Mouse (Mus musculus) myocyte (in vitro differentiated cells): ENCODE data around the gene Mars. TPM values are rescaled to one million over a fixed set of nuclear protein-coding genes. Genes with fewer than 3 reads are reported as not detected.

ENCODE experiments used
- H3K27me3 ChIP-seq: one replicate; pipeline ENCODE4 v1.6.1; 2011; ENCODE audit not compliant: control insufficient read depth, insufficient read depth, insufficient read length
- H3K36me3 ChIP-seq: one replicate; pipeline ENCODE4 v1.6.1; 2011; ENCODE audit not compliant: control insufficient read depth, insufficient read depth
- H3K4me2 ChIP-seq: one replicate; pipeline ENCODE4 v1.6.1; 2011; ENCODE audit warnings: low read depth, control low read depth
- H3K4me3 ChIP-seq: one replicate; pipeline ENCODE4 v1.5.1; 2011; ENCODE audit warnings: mild to moderate bottlenecking, control low read depth, moderate library complexity
- H3K79me2 ChIP-seq: one replicate; pipeline ENCODE4 v1.6.1; 2011; ENCODE audit not compliant: control insufficient read depth, insufficient read depth
- H3ac ChIP-seq: one replicate; pipeline ENCODE4 v1.6.1; 2011; ENCODE audit not compliant: control insufficient read depth, insufficient read length
- CEBPB ChIP-seq: IDR thresholded peaks from 2 replicates; pipeline ENCODE4 v1.6.1; 2011; ENCODE audit warnings: mild to moderate bottlenecking, moderate library complexity; ENCODE audit not compliant: poor library complexity, insufficient read depth, severe bottlenecking
- E2F4 ChIP-seq: IDR thresholded peaks from one replicate; pipeline ENCODE4 v1.6.1; 2011; ENCODE audit warnings: mild to moderate bottlenecking, control low read depth, moderate library complexity; ENCODE audit not compliant: insufficient read depth
- MAX ChIP-seq: IDR thresholded peaks from one replicate; pipeline ENCODE4 v1.6.1; 2011; ENCODE audit warnings: low read depth, mild to moderate bottlenecking, control low read depth
- MYOD1 ChIP-seq, 3 experiments: IDR thresholded peaks; one replicate each; pipeline ENCODE4 v1.6.1; 2011; ENCODE audit warnings: control low read depth in 2 of 3, low read depth in 2 of 3, mild to moderate bottlenecking in 2 of 3, moderate library complexity in 1 of 3; ENCODE audit not compliant: insufficient read length in 2 of 3, control insufficient read depth in 1 of 3
- MYOG ChIP-seq, 3 experiments: IDR thresholded peaks; one replicate each; pipeline ENCODE4 v1.6.1; 2011; ENCODE audit warnings: control low read depth in 2 of 3, low read depth in 2 of 3, mild to moderate bottlenecking in 2 of 3; ENCODE audit not compliant: insufficient read length in 2 of 3, control insufficient read depth in 1 of 3, insufficient read depth in 1 of 3
- POLR2A ChIP-seq: IDR thresholded peaks from one replicate; pipeline ENCODE4 v1.6.1; 2011; ENCODE audit warnings: low read depth, mild to moderate bottlenecking, control low read depth, moderate library complexity; ENCODE audit not compliant: insufficient read length
- POLR2AphosphoS2 ChIP-seq: IDR thresholded peaks from one replicate; pipeline ENCODE4 v1.6.1; 2011; ENCODE audit warnings: low read depth, control low read depth; ENCODE audit not compliant: insufficient read length
- REST ChIP-seq: IDR thresholded peaks from one replicate; pipeline ENCODE4 v1.6.1; 2011; ENCODE audit warnings: mild to moderate bottlenecking, control low read depth, moderate library complexity; ENCODE audit not compliant: insufficient read depth, insufficient read length
- SRF ChIP-seq: IDR thresholded peaks from one replicate; pipeline ENCODE4 v1.6.1; 2011; ENCODE audit warnings: low read depth; ENCODE audit not compliant: control insufficient read depth, insufficient read length
- TCF12 ChIP-seq: IDR thresholded peaks from one replicate; pipeline ENCODE4 v1.6.1; 2011; ENCODE audit warnings: mild to moderate bottlenecking, control low read depth; ENCODE audit not compliant: poor library complexity, insufficient read depth, severe bottlenecking
- TCF3 ChIP-seq: IDR thresholded peaks from one replicate; pipeline ENCODE4 v1.6.1; 2011; ENCODE audit warnings: low read depth, control low read depth; ENCODE audit not compliant: insufficient read length
- USF1 ChIP-seq: IDR thresholded peaks from one replicate; pipeline ENCODE4 v1.6.1; 2011; ENCODE audit warnings: low read depth, mild to moderate bottlenecking, control low read depth, moderate library complexity
- polyA plus RNA-seq: library from polyadenylated mRNA; unstranded; fragments of >200 nt; fragmentation: generic; extraction: Trizol; gene quantifications from one replicate; pipeline ENCODE4 v1.2.1, GENCODE M21; 2012; ENCODE audit warnings: missing spikeins

Mars gene
- polyA plus RNA-seq, 1 experiment = 280 TPM

DNA sequence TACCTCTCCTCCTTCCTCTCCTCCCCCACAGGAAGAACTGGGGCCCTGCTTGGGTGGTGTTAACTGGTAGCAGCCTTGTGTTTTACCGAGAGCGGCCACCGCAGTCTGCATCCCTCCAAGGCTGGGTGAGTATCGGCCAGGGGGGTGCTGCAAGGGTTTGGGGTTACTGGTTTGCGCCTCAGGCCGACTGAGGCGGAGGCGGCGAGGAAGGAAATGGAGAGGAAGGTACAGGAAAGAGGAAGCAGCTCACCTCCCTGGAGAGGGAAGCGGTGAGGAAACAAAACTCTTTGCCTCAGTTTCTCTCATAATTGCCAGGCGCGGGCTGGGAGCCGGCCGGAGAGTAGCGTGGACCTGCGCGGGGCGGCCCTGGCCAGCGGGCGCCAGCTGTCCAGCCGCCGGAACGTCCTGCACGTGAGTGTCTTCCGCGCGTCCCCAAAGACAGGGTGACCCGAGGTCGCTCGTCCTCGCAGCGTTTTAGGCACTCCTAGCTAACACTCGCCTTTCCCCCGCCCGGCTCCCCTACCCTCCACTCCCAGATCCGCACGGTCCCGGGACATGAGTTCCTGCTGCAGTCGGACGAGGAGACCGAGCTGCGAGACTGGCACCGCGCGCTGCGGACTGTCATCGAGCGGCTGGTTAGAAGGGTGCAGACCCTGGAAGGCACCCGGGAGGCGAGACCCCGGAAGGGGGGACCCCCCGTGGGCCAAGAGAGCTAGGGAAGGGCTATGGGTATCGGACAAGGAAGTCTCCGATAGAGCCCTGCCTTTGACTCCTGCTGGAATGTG lies 14.6 kb upstream of the Mars start:
- Histone ChIP-seq H3K36me3 (no peaks in the 10 kb centered on the region), H3K27me3 (peaks cover 42% of the 10 kb centered on the region), H3K4me2 (no peak overlapping the region), H3K79me2 (no peaks in the 10 kb centered on the region), H3K4me3 (no peak overlapping the region), H3ac (no peak overlapping the region)
- TF ChIP-seq REST (no peak), POLR2AphosphoS2 (no peak), MYOG (IDR thresholded peaks at IDR 0.05; ENCODE audit: control insufficient read depth in 1 of 3, insufficient read depth in 1 of 3, insufficient read length in 2 of 3, low read depth in 2 of 3) (no peak), MYOD1 (IDR thresholded peaks at IDR 0.05; ENCODE audit: control insufficient read depth in 1 of 3, insufficient read length in 2 of 3, low read depth in 2 of 3) (no peak), TCF3 (no peak), USF1 (no peak), TCF12 (no peak), MAX (no peak), SRF (no peak), CEBPB (no peak), E2F4 (no peak), POLR2A (no peak)

DNA sequence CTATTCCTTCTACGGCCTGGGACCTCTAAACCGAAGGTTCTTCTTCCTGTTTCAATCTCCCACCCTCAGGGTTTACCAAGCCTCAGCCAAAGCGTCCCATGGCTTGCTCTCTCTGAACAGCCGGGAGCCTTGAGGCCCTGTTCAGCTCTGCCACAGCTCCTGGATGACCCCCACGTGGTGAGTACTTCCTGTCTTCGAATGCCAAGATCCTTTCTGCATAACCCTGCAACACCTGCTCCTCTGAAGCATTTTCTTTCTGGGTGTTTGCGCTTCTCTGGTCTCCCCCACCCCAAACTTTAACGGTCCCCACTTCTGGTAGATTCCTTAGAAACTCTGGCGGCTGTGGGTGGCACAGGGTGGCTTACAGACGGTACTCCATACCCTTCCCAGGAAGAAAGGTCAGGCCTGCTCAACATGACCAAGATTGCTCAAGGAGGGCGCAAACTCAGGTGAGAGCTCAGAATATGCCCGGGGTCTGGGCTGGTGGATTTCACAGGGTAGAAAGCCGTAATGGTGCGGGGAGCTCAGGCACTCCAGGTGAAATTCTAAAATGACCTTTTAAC lies 13.9 kb upstream of the Mars start:
- Histone ChIP-seq H3K36me3 (no peaks in the 10 kb centered on the region), H3K4me2 (no peak overlapping the region), H3K79me2 (no peaks in the 10 kb centered on the region), H3ac (no peak overlapping the region), H3K4me3 (no peak overlapping the region), H3K27me3 (peaks cover 42% of the 10 kb centered on the region)
- TF ChIP-seq MYOG (IDR thresholded peaks at IDR 0.05; ENCODE audit: control insufficient read depth in 1 of 3, insufficient read depth in 1 of 3, insufficient read length in 2 of 3, low read depth in 2 of 3) = no peak
- no peak for TF ChIP-seq SRF
- no peak for TF ChIP-seq MAX
- TF ChIP-seq POLR2A = no peak
- no peak for TF ChIP-seq REST
- TF ChIP-seq TCF3 = no peak
- TF ChIP-seq CEBPB = no peak
- no peak for TF ChIP-seq POLR2AphosphoS2
- TF ChIP-seq TCF12 = no peak
- TF ChIP-seq MYOD1 (IDR thresholded peaks at IDR 0.05; ENCODE audit: control insufficient read depth in 1 of 3, insufficient read length in 2 of 3, low read depth in 2 of 3) = no peak
- no peak for TF ChIP-seq USF1
- TF ChIP-seq E2F4 = no peak

DNA sequence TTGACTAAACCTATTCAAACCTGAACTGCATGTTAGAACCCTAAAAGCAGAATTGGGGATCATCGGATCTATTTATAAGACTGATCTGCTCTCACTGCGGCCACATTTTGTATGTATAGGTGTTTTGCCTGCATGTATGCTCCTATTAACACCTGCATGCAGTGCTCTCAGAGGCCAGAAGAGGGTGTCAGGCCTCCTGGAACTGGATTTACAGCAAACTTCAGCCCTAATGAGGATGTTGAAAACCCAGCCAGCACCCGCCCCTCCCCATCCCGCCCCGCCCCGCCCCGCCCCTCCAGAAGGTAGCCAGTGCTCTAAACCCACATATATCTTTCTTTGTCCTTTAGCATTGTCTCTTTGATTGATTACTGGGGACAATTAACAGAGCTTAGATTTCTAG lies 12.9 kb upstream of the Mars start:
- Histone ChIP-seq H3K27me3 (peaks cover 42% of the 10 kb centered on the region), H3K4me3 (no peak overlapping the region), H3ac (no peak overlapping the region), H3K36me3 (no peaks in the 10 kb centered on the region), H3K4me2 (no peak overlapping the region), H3K79me2 (no peaks in the 10 kb centered on the region)
- TF ChIP-seq POLR2A (no peak), TCF12 (no peak), MAX (no peak), USF1 (no peak), CEBPB (no peak), E2F4 (no peak), MYOD1 (IDR thresholded peaks at IDR 0.05; ENCODE audit: control insufficient read depth in 1 of 3, insufficient read length in 2 of 3, low read depth in 2 of 3) (no peak), SRF (no peak), REST (no peak), POLR2AphosphoS2 (no peak), TCF3 (no peak), MYOG (IDR thresholded peaks at IDR 0.05; ENCODE audit: control insufficient read depth in 1 of 3, insufficient read depth in 1 of 3, insufficient read length in 2 of 3, low read depth in 2 of 3) (no peak)

DNA sequence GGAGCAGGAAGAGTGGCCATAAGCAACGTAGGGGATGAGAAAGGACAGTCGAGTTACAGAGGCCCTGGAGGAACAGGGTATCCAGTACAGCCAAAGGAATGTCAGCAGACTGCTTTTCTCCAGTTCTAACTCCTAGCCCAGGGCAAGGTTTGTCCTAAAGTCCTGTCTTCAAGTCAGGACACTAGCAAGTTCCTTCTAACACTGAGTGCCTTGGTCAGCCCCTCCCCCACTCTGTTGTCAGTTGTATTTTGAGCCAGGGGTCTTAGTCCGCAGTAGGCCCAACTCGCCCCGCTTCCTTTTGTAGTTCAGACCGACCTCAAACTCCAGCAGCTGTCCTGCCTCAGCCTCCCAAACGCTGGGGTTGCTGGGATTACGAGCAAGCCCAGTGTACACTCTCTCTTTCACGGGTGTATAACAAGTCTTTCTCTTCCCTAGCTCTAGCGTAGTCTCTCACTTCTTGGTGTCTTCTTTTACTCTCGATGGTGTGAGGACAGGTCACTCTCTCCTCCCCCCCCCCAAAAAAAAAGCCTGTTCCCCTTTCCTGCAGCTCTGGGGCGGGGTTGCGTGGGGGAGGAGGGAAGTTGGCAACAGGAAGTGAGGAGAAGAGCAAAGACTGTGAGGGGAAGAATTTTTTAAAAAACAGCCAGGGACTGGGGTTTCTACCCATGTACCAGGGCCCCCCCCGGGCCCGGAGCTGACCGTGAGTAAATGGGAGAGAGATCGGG lies 11.7 kb upstream of the Mars start:
- no peak overlapping the region for H3ac ChIP-seq
- no peaks in the 10 kb centered on the region for H3K79me2 ChIP-seq
- H3K27me3 ChIP-seq = peaks cover 42% of the 10 kb centered on the region
- TF ChIP-seq TCF12 (no peak), USF1 (no peak), POLR2AphosphoS2 (no peak), REST (no peak), CEBPB (no peak), E2F4 (no peak), POLR2A (no peak), MAX (no peak), MYOD1 (IDR thresholded peaks at IDR 0.05; ENCODE audit: control insufficient read depth in 1 of 3, insufficient read length in 2 of 3, low read depth in 2 of 3) (no peak), SRF (no peak), MYOG (IDR thresholded peaks at IDR 0.05; ENCODE audit: control insufficient read depth in 1 of 3, insufficient read depth in 1 of 3, insufficient read length in 2 of 3, low read depth in 2 of 3) (no peak), TCF3 (no peak)
- H3K4me3 ChIP-seq = no peak overlapping the region
- no peak overlapping the region for H3K4me2 ChIP-seq
- no peaks in the 10 kb centered on the region for H3K36me3 ChIP-seq
